Mouse (Mus musculus) stomach, embryonic 14.5 days (tissue): Measurements from ENCODE around the gene Wrap53. TPM values are rescaled to one million over a fixed set of nuclear protein-coding genes. Genes with fewer than 3 reads are reported as not detected.

ENCODE experiments used
- ATAC-seq: fragments of 200-750 bp; cut with Nextera tagmentation; 2 replicates; pipeline ENCODE4 v1.8.0; 2017; ENCODE audit warnings: low read depth, moderate TSS enrichment; ENCODE audit not compliant: insufficient number of reproducible peaks, insufficient read depth, low FRiP score
- H3K27ac ChIP-seq: fragments of 300-500 bp; sonication (generic); 2 replicates; pipeline ENCODE4 v1.5.1; 2014; ENCODE audit warnings: mild to moderate bottlenecking, low read length, moderate library complexity, mixed read lengths
- H3K27me3 ChIP-seq: fragments of 300-500 bp; sonication (generic); 2 replicates; pipeline ENCODE4 v1.6.1; 2014; ENCODE audit warnings: low read length, control low read depth, mixed read lengths; ENCODE audit not compliant: control insufficient read depth, insufficient read depth
- H3K36me3 ChIP-seq: fragments of 300-500 bp; sonication (generic); 2 replicates; pipeline ENCODE4 v1.6.1; 2014; ENCODE audit warnings: mild to moderate bottlenecking, control low read depth, low read length, moderate library complexity, mixed read lengths; ENCODE audit not compliant: control insufficient read depth, insufficient read depth
- H3K4me1 ChIP-seq: fragments of 300-500 bp; sonication (generic); 2 replicates; pipeline ENCODE4 v1.6.1; 2014; ENCODE audit warnings: low read length, control low read depth, mixed read lengths; ENCODE audit not compliant: control insufficient read depth, insufficient read depth
- H3K4me2 ChIP-seq: fragments of 300-500 bp; sonication (generic); replicated peaks from 2 replicates; pipeline ENCODE4 v1.6.1; 2014; ENCODE audit warnings: low read depth, low read length, control low read depth
- H3K4me3 ChIP-seq: fragments of 300-500 bp; sonication (generic); 2 replicates; pipeline ENCODE4 v1.5.1; 2014; ENCODE audit warnings: low read depth, low read length, control low read depth
- H3K9ac ChIP-seq: fragments of 300-500 bp; sonication (generic); replicated peaks from 2 replicates; pipeline ENCODE4 v1.6.1; 2014; ENCODE audit warnings: low read depth, mild to moderate bottlenecking, control low read depth, low read length, moderate library complexity, mixed read lengths
- H3K9me3 ChIP-seq: fragments of 300-500 bp; sonication (generic); 2 replicates; pipeline ENCODE4 v1.6.1; 2016; ENCODE audit warnings: low read depth, low read length, control low read depth; ENCODE audit not compliant: control insufficient read depth
- WGBS: fragments of 180-500 bp; shearing (Covaris S2); extraction: QIAGEN DNeasy Blood & Tissue Kit; methylation state at CpG from one replicate; pipeline ENCODE4 v1.1.7; 2014; 5-methylcytosine and 5-hydroxymethylcytosine counted together
- polyA plus RNA-seq: library from polyadenylated mRNA; unstranded; fragments of >200 nt; fragmentation: Nextera tagmentation; extraction: Ambion mirVana; gene quantifications from 2 replicates; pipeline ENCODE4 v1.2.1, GENCODE M21; 2014

The Wrap53 gene
- polyA plus RNA-seq, 1 experiment from 2014 or later, result 22.1 TPM

- H3K9me3 ChIP-seq, result no peaks in the 10 kb centered on the region
- peaks cover 8% of the 10 kb centered on the region; the same call in 1 of the 2 replicates for H3K36me3 ChIP-seq
- H3K27ac ChIP-seq, result no peak overlapping the region
- no peaks in the 10 kb centered on the region for H3K27me3 ChIP-seq
- peaks cover 15% of the 10 kb centered on the region; the same call in 1 of the 2 replicates for H3K4me1 ChIP-seq
- H3K4me2 ChIP-seq, result no peak overlapping the region
- no peak overlapping the region for H3K9ac ChIP-seq
- no peak overlapping the region for H3K4me3 ChIP-seq
- ATAC-seq, result no peak
- WGBS, result 37% methylated on average over 14 of the region's 14 CpGs
Observed at GRCm38 (mm10) chr11:69557381-69557958, 22.6 kb downstream of the Wrap53 start.

- H3K4me1 ChIP-seq, result peaks cover 2% of the 10 kb centered on the region; the same call in 1 of the 2 replicates
Observed at GRCm38 (mm10) chr11:69554539-69555140, 25.4 kb downstream of the Wrap53 start.

GRCm38 (mm10) chr11:69553341-69553721 is 26.7 kb downstream of the Wrap53 start:
- Histone ChIP-seq H3K27me3 (no peaks in the 10 kb centered on the region), H3K27ac (no peak overlapping the region), H3K9me3 (no peaks in the 10 kb centered on the region), H3K4me3 (no peak overlapping the region), H3K4me2 (no peak overlapping the region), H3K9ac (no peak overlapping the region), H3K4me1 (0 out of 2 replicates have a peak, but pooled peaks cover 3% of the 10 kb centered on the region), H3K36me3 (no peaks in the 10 kb centered on the region)
- ATAC-seq, result no peak
- WGBS, result 20% methylated on average over 2 of the region's 2 CpGs

More at GRCm38 (mm10) chr11:69554539-69555140, 25.4 kb downstream of the Wrap53 start:
- Histone ChIP-seq H3K4me2 (no peak overlapping the region), H3K9me3 (no peaks in the 10 kb centered on the region), H3K27me3 (no peaks in the 10 kb centered on the region), H3K27ac (no peak overlapping the region), H3K36me3 (no peaks in the 10 kb centered on the region), H3K9ac (no peak overlapping the region), H3K4me3 (no peak overlapping the region)
- ATAC-seq, result no peak
- WGBS, result 82% methylated on average over 5 of the region's 5 CpGs

- Histone ChIP-seq H3K36me3 (no peaks in the 10 kb centered on the region), H3K9me3 (no peaks in the 10 kb centered on the region), H3K27me3 (no peaks in the 10 kb centered on the region), H3K27ac (no peak overlapping the region), H3K4me3 (no peak overlapping the region), H3K9ac (no peak overlapping the region), H3K4me2 (no peak overlapping the region), H3K4me1 (0 out of 2 replicates have a peak, but pooled peaks cover 3% of the 10 kb centered on the region)
- no peak for ATAC-seq
- 21% methylated on average over 14 of the region's 14 CpGs for WGBS
Observed at GRCm38 (mm10) chr11:69552622-69553340, 27.3 kb downstream of the Wrap53 start.

- Histone ChIP-seq H3K36me3 (no peaks in the 10 kb centered on the region), H3K27ac (no peak overlapping the region), H3K27me3 (no peaks in the 10 kb centered on the region), H3K4me2 (no peak overlapping the region), H3K4me3 (no peak overlapping the region), H3K9me3 (no peaks in the 10 kb centered on the region), H3K9ac (no peak overlapping the region), H3K4me1 (0 out of 2 replicates have a peak, but pooled peaks cover 3% of the 10 kb centered on the region)
- WGBS, result 72% methylated on average over 4 of the region's 4 CpGs
- no peak for ATAC-seq
Observed at GRCm38 (mm10) chr11:69551310-69551709, 28.7 kb downstream of the Wrap53 start.

GRCm38 (mm10) chr11:69549060-69549656 is 30.9 kb downstream of the Wrap53 start, which contains the start of gene Dnah2:
Gene Dnah2 (minus strand): TSS chr11:69549110.
- WGBS, result 31% methylated on average over 12 of the region's 12 CpGs
- no peak for ATAC-seq
- Histone ChIP-seq H3K4me2 (no peak within 1 kb of the TSS), H3K36me3 (no peaks in the 10 kb centered on the region), H3K27ac (no peak within 1 kb of the TSS), H3K4me1 (0 out of 2 replicates have a peak, but pooled peaks cover 3% of the 10 kb centered on the region), H3K27me3 (no peaks in the 10 kb centered on the region), H3K4me3 (no peak within 1 kb of the TSS), H3K9ac (no peak within 1 kb of the TSS), H3K9me3 (no peaks in the 10 kb centered on the region)

- ATAC-seq, result no peak
- Histone ChIP-seq H3K4me3 (peak overlapping the region; percentile 51), H3K4me1 (0 out of 2 replicates have a peak, but pooled peaks cover 3% of the 10 kb centered on the region), H3K36me3 (no peaks in the 10 kb centered on the region), H3K27me3 (no peaks in the 10 kb centered on the region), H3K27ac (peak overlapping the region; percentile 93), H3K4me2 (peak overlapping the region; percentile 94), H3K9ac (peak overlapping the region; percentile 50; the same call in 1 of the 2 replicates), H3K9me3 (no peaks in the 10 kb centered on the region)
- 5% methylated on average over 15 of the region's 15 CpGs for WGBS
Observed at GRCm38 (mm10) chr11:69547071-69547470, 33.0 kb downstream of the Wrap53 start.

- ATAC-seq, result peak; percentile 83
- H3K4me3 ChIP-seq, result peak overlapping the region; percentile 51
- H3K4me2 ChIP-seq, result peak overlapping the region; percentile 94
- under 1% methylated on average over 44 of the region's 44 CpGs for WGBS
- H3K36me3 ChIP-seq, result no peaks in the 10 kb centered on the region
- no peaks in the 10 kb centered on the region for H3K9me3 ChIP-seq
- 0 out of 2 replicates have a peak, but pooled peaks cover 3% of the 10 kb centered on the region for H3K4me1 ChIP-seq
- H3K27me3 ChIP-seq, result no peaks in the 10 kb centered on the region
- H3K27ac ChIP-seq, result peak overlapping the region; percentile 93
- peak overlapping the region; percentile 50; the same call in 1 of the 2 replicates for H3K9ac ChIP-seq
Observed at GRCm38 (mm10) chr11:69546423-69547053, 33.5 kb downstream of the Wrap53 start.
